Mouse (Mus musculus) heart, postnatal 0 days (tissue): ENCODE data around the gene Nfib. TPM values are rescaled to one million over a fixed set of nuclear protein-coding genes. Genes with fewer than 3 reads are reported as not detected.

Source experiments
- ATAC-seq: fragments of 200-750 bp; cut with Nextera tagmentation; 2 replicates; pipeline ENCODE4 v1.8.0; 2017; ENCODE audit warnings: low read depth, moderate number of reproducible peaks, moderate library complexity; ENCODE audit not compliant: insufficient read depth
- DNase-seq: peaks from one replicate; pipeline ENCODE4 v3.0.0-alpha.2; 2016; ENCODE audit warnings: low spot score
- H3K27ac ChIP-seq: fragments of 300-500 bp; sonication (generic); 2 replicates; pipeline ENCODE4 v1.5.1; 2014; ENCODE audit warnings: low read depth, mild to moderate bottlenecking
- H3K27me3 ChIP-seq: fragments of 300-500 bp; sonication (generic); 2 replicates; pipeline ENCODE4 v1.6.1; 2014; ENCODE audit warnings: low read length, mixed read lengths; ENCODE audit not compliant: control insufficient read depth, insufficient read depth
- H3K36me3 ChIP-seq: fragments of 300-500 bp; sonication (generic); replicated peaks from 2 replicates; pipeline ENCODE4 v1.6.1; 2014; ENCODE audit warnings: low read length, mixed read lengths; ENCODE audit not compliant: control insufficient read depth, insufficient read depth
- H3K4me1 ChIP-seq: fragments of 300-500 bp; sonication (generic); 2 replicates; pipeline ENCODE4 v1.6.1; 2014; ENCODE audit warnings: antibody characterized with exemption; ENCODE audit not compliant: control insufficient read depth, insufficient read depth
- H3K4me2 ChIP-seq: fragments of 300-500 bp; sonication (generic); 2 replicates; pipeline ENCODE4 v1.6.1; 2014; ENCODE audit warnings: low read depth, mild to moderate bottlenecking, low read length, moderate library complexity
- H3K4me3 ChIP-seq: fragments of 300-500 bp; sonication (generic); 2 replicates; pipeline ENCODE4 v1.5.1; 2014; ENCODE audit warnings: low read depth, low read length
- H3K9ac ChIP-seq: fragments of 300-500 bp; sonication (generic); replicated peaks from 2 replicates; pipeline ENCODE4 v1.6.1; 2014; ENCODE audit warnings: low read depth, low read length, mixed read lengths
- H3K9me3 ChIP-seq: fragments of 300-500 bp; sonication (generic); replicated peaks from 2 replicates; pipeline ENCODE4 v1.6.1; 2016; ENCODE audit warnings: low read length; ENCODE audit not compliant: control insufficient read depth
- CTCF ChIP-seq: IDR thresholded peaks from 2 replicates; pipeline ENCODE4 v1.5.1; 2016; ENCODE audit warnings: antibody characterized with exemption, control low read depth, low read depth
- EP300 ChIP-seq: IDR thresholded peaks from 2 replicates; pipeline ENCODE4 v1.6.1; 2016; ENCODE audit warnings: antibody characterized with exemption, low read depth
- WGBS: fragments of 180-500 bp; shearing (Covaris S2); extraction: QIAGEN DNeasy Blood & Tissue Kit; methylation state at CpG from one replicate; pipeline ENCODE4 v1.1.7; 2014; 5-methylcytosine and 5-hydroxymethylcytosine counted together
- polyA plus RNA-seq: library from polyadenylated mRNA; unstranded; fragments of >200 nt; fragmentation: Nextera tagmentation; extraction: Ambion mirVana; gene quantifications from 2 replicates; pipeline ENCODE4 v1.2.1, GENCODE M21; 2015
- total RNA-seq: library from RNA; depleted of rRNA; stranded (reverse); fragments of >200 nt; gene quantifications from 2 replicates; pipeline ENCODE4 v1.2.3, GENCODE M21; 2014; ENCODE audit warnings: low replicate concordance

Gene Nfib
- total and polyA plus RNA-seq, 2 experiments from 2014 or later, result 44.0 to 82.0 TPM

DNA sequence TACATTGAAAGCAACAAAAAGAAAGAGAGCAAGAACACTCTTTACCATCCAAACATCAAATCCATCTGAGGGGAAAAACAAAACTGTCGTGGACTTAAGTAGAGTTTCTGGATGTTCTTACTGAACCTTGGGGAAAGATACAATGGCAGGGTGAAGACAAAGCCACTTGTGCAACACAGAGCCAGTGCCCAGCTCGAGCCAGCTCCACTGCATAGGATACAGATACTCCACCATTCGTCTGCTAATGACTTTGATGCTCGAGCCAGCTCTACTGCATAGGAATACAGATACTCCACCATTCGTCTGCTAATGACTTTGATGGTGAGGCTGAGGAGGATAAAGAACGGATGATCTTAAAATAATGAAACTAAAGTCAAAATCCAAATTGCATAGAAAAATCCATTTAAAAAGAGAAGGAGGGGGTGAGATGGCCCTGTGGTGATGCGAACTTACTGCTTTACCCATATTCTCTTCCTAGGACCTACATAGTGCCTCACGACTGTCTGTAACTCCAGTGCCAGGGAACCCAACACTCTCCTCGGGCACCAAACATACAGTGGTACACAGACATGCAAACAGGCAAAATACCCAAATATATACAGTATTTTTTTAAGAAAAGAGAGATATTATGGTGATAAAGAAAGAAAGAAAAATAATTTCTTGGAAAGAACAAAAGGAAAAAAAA lies 337.3 kb downstream of the Nfib start:
- H3K4me1 ChIP-seq, result peaks cover 22% of the 10 kb centered on the region
- no peak overlapping the region for H3K4me2 ChIP-seq
- ATAC-seq, result no peak
- H3K9me3 ChIP-seq, result no peaks in the 10 kb centered on the region
- no peaks in the 10 kb centered on the region for H3K27me3 ChIP-seq
- H3K27ac ChIP-seq, result no peak overlapping the region
- peaks cover 7% of the 10 kb centered on the region; the same call in 1 of the 2 replicates for H3K36me3 ChIP-seq
- DNase-seq, result no peak
- 76% methylated on average over 9 of the region's 9 CpGs for WGBS
- H3K4me3 ChIP-seq, result no peak overlapping the region
- H3K9ac ChIP-seq, result no peak overlapping the region
- no peak for TF ChIP-seq EP300
- no peak for TF ChIP-seq CTCF

GRCm38 (mm10) chr4:82364696-82365385 lies 340.7 kb downstream of the Nfib start:
- Histone ChIP-seq H3K27ac (peak overlapping the region; percentile 55), H3K9ac (no peak overlapping the region), H3K36me3 (no peaks in the 10 kb centered on the region), H3K4me3 (no peak overlapping the region), H3K27me3 (no peaks in the 10 kb centered on the region), H3K4me1 (peaks cover 39% of the 10 kb centered on the region), H3K9me3 (no peaks in the 10 kb centered on the region), H3K4me2 (no peak overlapping the region)
- 19% methylated on average over 4 of the region's 4 CpGs for WGBS
- ATAC-seq, result no peak
- DNase-seq, result no peak
- no peak for TF ChIP-seq CTCF
- no peak for TF ChIP-seq EP300

- H3K36me3 ChIP-seq, result peaks cover 3% of the 10 kb centered on the region; the same call in 1 of the 2 replicates
- H3K4me3 ChIP-seq, result no peak overlapping the region
- H3K9me3 ChIP-seq, result no peaks in the 10 kb centered on the region
- H3K9ac ChIP-seq, result no peak overlapping the region
- peak overlapping the region; percentile 44 for H3K27ac ChIP-seq
- peaks cover 39% of the 10 kb centered on the region for H3K4me1 ChIP-seq
- H3K27me3 ChIP-seq, result no peaks in the 10 kb centered on the region
- DNase-seq (no peak), ATAC-seq (no peak)
- TF ChIP-seq EP300, result no peak
- no peak for TF ChIP-seq CTCF
- 70% methylated on average over 6 of the region's 6 CpGs for WGBS
- no peak overlapping the region for H3K4me2 ChIP-seq
These were observed 341.6 kb downstream of the Nfib start for GRCm38 (mm10) chr4:82363951-82364350.

DNA sequence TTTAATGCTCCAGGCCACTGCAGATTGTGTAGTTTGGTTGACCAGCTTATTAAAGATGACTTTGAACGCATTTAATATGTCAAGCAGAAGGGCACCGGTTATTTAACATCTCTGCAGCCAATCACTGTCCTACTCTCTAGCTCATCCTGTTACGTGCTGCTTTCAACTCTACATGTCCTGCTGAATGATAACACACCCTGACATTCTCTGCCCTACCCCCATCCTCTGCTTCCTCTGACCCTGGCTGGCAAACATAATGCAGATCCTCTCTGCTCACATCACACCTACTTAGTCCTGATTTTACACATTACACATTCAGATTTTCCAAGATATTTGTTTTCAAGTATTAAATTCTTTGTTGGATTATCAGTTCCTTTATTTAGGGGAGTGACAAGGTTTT lies 343.3 kb downstream of the Nfib start:
- ATAC-seq (peak; percentile 72), DNase-seq (no peak)
- Histone ChIP-seq H3K27ac (peak overlapping the region; percentile 60; the same call in 1 of the 2 replicates), H3K9ac (no peak overlapping the region), H3K4me1 (peaks cover 39% of the 10 kb centered on the region), H3K27me3 (no peaks in the 10 kb centered on the region), H3K4me3 (no peak overlapping the region), H3K36me3 (peaks cover 11% of the 10 kb centered on the region; the same call in 1 of the 2 replicates), H3K4me2 (no peak overlapping the region), H3K9me3 (no peaks in the 10 kb centered on the region)
- 11% methylated on average over 3 of the region's 3 CpGs for WGBS
- no peak for TF ChIP-seq CTCF
- 0 out of 2 replicates have a peak, but pooled peaks have one; percentile 38 for TF ChIP-seq EP300

GRCm38 (mm10) chr4:82360081-82360511 lies 345.5 kb downstream of the Nfib start:
- Histone ChIP-seq H3K4me1 (peaks cover 38% of the 10 kb centered on the region), H3K36me3 (peaks cover 16% of the 10 kb centered on the region; the same call in 1 of the 2 replicates), H3K9me3 (no peaks in the 10 kb centered on the region), H3K9ac (no peak overlapping the region), H3K27ac (0 out of 2 replicates have a peak overlapping the region, but pooled peaks have one; percentile 20), H3K4me2 (no peak overlapping the region), H3K4me3 (no peak overlapping the region), H3K27me3 (no peaks in the 10 kb centered on the region)
- TF ChIP-seq EP300, result no peak
- TF ChIP-seq CTCF, result no peak
- WGBS, result 60% methylated on average over 4 of the region's 4 CpGs
- ATAC-seq (no peak), DNase-seq (no peak)
